Mouse (Mus musculus) cerebellum, adult 9-11 months (tissue): ENCODE results near the gene Sik1.

ENCODE experiments used
- DNase-seq: peaks from one replicate; pipeline ENCODE4 v3.0.0; 2022

Gene Sik1

GRCm38 (mm10) chr17:31875326-31875930 lies 19.8 kb upstream of the Sik1 start:
- no peak for DNase-seq

GRCm38 (mm10) chr17:31874691-31875090 lies 19.1 kb upstream of the Sik1 start:
- DNase-seq, result no peak

DNA sequence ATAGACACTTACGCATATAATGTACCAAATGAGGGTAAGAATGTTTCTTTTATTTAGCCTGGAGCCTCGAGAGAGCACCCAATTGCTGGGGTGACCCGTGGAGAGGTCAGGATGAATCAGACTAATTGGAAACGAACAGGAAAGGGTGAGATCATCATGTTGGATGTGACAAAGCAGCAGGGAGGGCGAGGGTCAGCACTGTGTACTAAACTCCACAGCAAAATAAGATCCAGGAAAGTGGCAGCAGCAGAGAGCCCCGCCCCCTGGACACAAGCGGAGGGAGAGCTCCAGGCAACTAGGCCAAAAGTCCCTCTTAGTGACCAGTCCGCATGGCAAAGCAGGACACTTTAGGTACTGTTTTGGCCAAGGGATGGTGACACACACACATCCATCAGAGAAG lies 18.4 kb upstream of the Sik1 start:
- DNase-seq, result no peak

GRCm38 (mm10) chr17:31873185-31873870 lies 17.7 kb upstream of the Sik1 start:
- no peak for DNase-seq

GRCm38 (mm10) chr17:31872826-31873165 lies 17.2 kb upstream of the Sik1 start:
- DNase-seq, result no peak

- no peak for DNase-seq
Observed at GRCm38 (mm10) chr17:31871968-31872825, 16.6 kb upstream of the Sik1 start.

- no peak for DNase-seq
Observed at GRCm38 (mm10) chr17:31870931-31871421, 15.4 kb upstream of the Sik1 start.

GRCm38 (mm10) chr17:31870446-31870845 lies 14.8 kb upstream of the Sik1 start:
- DNase-seq, result no peak

DNA sequence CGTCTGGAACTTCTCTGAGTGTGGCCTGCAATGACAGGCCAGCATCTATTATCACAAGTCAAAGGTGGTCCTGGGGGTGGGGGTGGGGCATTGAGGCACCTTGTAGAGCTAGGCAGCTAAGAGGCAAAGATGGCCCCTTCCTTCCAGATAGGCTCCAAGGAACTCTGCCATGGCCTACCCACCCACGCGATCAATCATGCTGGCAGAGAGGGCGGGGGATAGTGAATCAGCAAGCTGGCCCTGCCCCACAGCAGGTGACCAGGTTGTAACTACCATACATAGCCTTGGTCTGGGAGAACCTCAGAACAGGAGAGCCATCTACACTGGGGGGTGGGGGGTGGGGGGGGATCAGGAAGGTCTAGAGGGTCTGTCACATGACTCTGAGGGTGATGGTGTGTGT lies 12.5 kb upstream of the Sik1 start:
- DNase-seq, result no peak

DNA sequence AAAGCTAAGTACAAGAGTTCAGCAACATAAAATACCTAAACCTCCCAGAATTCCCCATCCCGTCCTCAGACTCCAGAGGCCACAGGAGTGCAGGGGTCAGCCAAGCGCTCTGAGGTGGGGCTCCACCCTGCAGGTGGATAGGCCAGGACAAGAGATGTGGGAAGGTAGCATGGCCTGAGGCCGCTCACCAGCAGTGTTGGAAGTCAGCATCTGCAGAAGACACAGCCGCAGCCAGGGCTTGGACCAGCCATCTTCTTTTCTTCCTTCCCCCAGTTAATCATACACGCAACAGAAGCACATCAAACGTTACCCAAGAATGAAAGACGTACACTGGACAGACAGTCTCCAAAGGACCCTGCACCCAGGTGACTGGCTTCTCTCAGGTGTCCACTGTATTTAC lies 11.5 kb upstream of the Sik1 start:
- no peak for DNase-seq

- no peak for DNase-seq
Observed at GRCm38 (mm10) chr17:31865636-31866035, 10.0 kb upstream of the Sik1 start.

DNA sequence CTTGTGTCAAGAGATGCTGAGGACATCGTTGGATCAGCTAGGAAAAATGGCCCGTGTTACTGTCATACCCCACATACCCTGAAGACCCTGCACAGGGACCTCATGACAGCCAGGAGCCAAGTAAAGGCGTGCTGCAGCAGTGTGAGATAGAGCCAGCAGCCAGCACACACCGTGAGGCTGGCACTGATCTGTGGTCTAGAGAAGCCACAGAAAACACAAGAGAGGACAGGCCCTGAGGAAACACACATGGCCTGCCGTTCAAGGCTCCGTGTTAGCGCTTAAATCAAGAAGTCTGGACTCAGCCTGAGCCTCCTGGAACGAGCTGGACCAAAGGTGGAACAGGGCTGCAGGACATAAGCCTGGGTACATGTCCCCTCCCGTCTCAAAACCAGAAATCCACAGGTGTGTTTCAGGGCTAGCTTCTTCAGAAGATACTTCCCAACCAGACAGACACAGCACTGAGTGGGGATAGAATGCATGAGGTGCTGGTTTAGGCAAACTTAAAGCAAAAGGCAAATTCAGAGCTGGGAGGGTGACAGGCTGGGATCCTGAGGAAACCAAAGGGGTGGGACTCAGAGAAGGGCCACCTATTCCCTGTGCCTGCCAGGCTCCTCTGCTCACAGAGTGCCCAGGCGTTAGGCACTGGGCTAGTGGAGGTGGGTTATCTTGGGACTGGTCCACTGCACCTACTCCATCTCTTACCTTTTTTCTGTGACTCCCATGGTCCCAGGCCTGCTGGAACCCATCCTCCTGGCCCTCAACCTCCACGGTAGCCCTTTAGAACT lies 9.3 kb upstream of the Sik1 start:
- DNase-seq, result no peak

DNA sequence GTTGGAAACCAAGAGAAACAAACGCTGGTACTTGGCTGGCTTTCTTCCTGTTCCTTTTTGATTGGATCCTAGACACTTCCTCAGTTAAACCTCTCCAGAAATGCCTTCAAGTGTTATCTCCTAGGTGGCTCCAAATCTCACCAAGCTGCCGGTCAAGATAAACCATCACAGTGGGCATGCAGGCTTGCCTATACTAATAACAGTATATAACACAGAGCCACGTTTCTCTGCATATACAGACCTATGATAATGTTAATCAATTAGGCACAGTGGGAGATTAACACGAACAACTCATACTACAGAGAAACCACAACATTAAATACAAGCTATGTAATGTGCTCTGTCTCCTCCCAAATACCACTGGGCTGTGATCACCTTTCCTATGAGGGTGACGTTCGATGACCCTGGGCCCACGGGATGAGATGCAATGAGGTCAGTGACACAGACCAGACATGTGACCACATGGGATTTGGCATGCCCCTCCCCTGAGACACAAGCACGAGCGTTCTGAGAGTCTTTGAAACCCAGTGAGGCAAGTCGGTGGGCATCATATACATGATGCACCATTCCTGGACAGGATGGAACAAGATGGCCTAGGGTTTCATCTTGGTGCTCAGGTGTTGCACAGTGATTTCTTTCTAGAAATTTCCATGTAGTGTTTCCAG lies 7.7 kb upstream of the Sik1 start:
- no peak for DNase-seq

DNA sequence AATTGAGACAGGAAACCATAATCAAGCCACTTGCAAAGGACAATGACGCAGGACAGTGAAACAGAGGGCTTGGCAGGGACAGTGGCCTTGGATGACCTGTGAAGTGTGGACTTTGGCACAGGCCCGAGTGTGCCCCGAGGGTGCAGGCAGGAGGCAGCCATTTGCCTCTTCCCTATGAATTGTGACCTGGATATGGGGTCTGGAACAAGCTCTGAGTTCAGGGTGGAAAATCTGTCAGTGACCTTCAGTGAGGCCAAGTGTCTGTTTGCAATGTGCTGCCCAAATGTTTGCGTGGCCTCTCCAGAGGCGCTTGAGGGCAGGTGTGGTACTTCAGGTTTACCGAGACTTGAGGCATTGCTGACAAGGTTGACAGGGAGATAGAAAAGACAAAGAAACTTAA lies 6.5 kb upstream of the Sik1 start:
- DNase-seq, result no peak

DNA sequence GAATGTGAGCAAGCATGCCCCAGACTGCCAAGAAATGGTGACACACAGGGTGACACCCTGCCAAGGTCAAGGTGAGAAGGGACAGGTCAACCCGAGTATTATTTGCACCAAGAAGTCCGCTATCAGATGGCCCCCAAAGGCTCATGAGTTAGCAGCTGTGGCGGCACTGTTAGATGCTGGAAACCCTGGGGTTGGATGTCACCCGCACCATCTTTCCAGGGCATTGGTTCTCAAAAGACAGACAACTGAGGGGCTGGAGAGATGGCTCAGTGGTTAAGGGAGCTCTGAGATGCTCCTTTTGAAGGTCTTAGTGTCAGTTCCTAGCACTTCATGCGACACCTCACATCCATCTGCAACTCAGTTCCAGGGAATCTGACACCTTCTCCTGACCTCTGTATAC lies 6.1 kb upstream of the Sik1 start:
- no peak for DNase-seq

GRCm38 (mm10) chr17:31860856-31861255 lies 5.3 kb upstream of the Sik1 start:
- DNase-seq, result no peak

DNA sequence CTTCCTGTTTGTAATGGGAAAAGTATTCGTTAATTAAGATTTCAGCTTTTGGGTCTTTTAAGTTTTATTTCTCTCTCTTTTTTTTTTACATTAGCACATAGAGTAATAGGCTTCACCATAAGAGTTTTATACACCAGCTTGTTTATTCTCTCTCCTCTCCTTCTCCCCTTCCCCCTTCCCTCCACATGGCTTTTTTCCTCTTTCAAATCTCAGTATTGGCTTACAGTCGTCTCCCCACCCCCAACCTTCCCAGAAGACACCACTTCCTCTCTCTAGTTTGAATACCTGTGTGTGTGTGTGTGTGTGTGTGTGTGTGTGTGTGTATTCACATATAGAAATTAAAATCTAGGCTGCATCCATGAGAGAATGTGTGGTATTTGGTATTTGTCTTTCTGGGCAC lies 3.8 kb upstream of the Sik1 start:
- no peak for DNase-seq

DNA sequence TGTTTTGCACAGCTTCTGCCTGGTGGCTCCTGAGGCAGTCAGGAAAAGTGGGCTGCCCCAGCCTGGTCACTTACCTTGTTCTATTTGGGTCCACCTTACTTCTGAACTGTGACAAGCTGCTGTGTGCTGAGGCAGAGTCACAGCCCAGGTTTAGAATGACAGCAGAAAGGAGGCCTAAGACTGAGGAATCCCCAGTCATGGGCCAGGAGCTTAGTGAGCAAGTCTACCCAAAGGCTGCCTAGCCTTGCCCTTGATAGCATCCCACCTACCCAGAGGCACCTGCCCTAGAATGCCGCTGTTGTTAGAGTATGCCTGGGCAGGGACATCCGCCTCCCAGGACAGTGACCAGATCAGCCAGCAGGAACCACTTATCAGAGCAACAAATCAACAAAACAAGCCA lies 3.2 kb upstream of the Sik1 start:
- no peak for DNase-seq

GRCm38 (mm10) chr17:31857903-31858426 lies 2.4 kb upstream of the Sik1 start:
- no peak for DNase-seq

DNA sequence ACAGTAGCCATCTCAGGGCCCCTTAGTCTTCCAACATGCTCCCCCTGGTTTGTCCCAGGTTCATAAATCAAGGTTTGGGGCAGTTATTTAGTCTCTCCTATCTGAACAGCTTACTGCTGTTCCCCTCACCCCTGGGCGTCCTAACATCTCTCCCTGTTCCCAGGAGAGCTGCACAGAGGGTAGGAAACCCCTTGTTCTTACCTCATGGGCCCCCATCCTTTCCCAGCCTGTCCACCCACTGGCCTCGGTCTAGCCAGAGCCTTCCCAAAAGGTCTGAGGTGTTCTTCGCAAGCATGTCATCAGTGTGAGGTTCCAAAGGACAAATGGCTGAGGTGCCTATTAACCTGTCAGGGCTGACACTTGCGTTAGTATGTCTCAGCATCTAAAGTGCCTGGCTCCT lies 1.6 kb upstream of the Sik1 start:
- no peak for DNase-seq

- DNase-seq, result peak; percentile 54
Observed at GRCm38 (mm10) chr17:31856519-31857160, 1.0 kb upstream of the Sik1 start.
